Mouse (Mus musculus) common myeloid progenitor, adult 5-6 weeks (primary cell): Measurements from ENCODE around the gene Rab21. TPM values are rescaled to one million over a fixed set of nuclear protein-coding genes. Genes with fewer than 3 reads are reported as not detected.
A peak's percentile ranks its signal among the peaks of the same experiment; 100 is the strongest.
"Not testable (repeated sequence)": the region's sequence is repeated elsewhere in the genome, so short reads cannot be mapped to it uniquely, and the experiment has no call there.

Experiments
- ATAC-seq: replicated peaks from 2 replicates; pipeline ENCODE4 v1.8.0; 2016; ENCODE audit warnings: low read depth, mild to moderate bottlenecking, moderate TSS enrichment, inconsistent platforms; ENCODE audit not compliant: poor library complexity, severe bottlenecking
- total RNA-seq: library from RNA; stranded (forward); fragments of 200-1000, 187-1606 nt; gene quantifications from 2 replicates; pipeline ENCODE4 v1.2.3, GENCODE M21; 2017

Rab21 gene
- total RNA-seq, 1 experiment from 2014 or later = 43.0 TPM

- no peak for ATAC-seq
These were observed 13.7 kb upstream of the Rab21 start for GRCm38 (mm10) chr10:115329010-115329530.

- ATAC-seq = peak; percentile 93
These were observed 13.1 kb upstream of the Rab21 start for GRCm38 (mm10) chr10:115328514-115328913.

- ATAC-seq = peak; percentile 71
These were observed 7.9 kb upstream of the Rab21 start for GRCm38 (mm10) chr10:115323295-115323694.

- peak; percentile 60 for ATAC-seq
These were observed 6.1 kb upstream of the Rab21 start for GRCm38 (mm10) chr10:115321317-115322035.

GRCm38 (mm10) chr10:115318388-115318787 is 3.0 kb upstream of the Rab21 start:
- ATAC-seq = not testable (repeated sequence)

- ATAC-seq = no peak
These were observed 919 bp upstream of the Rab21 start for GRCm38 (mm10) chr10:115316313-115316712.

- no peak for ATAC-seq
These were observed 577 bp downstream of the Rab21 start for GRCm38 (mm10) chr10:115314582-115315452.

- no peak for ATAC-seq
These were observed 1.2 kb downstream of the Rab21 start for GRCm38 (mm10) chr10:115314287-115314581.

- no peak for ATAC-seq
These were observed 1.6 kb downstream of the Rab21 start for GRCm38 (mm10) chr10:115313641-115314286.

- no peak for ATAC-seq
These were observed 2.7 kb downstream of the Rab21 start for GRCm38 (mm10) chr10:115312732-115313131.

- ATAC-seq = peak; percentile 42
These were observed 3.2 kb downstream of the Rab21 start for GRCm38 (mm10) chr10:115312194-115312593.

- ATAC-seq = peak; percentile 24
These were observed 4.0 kb downstream of the Rab21 start for GRCm38 (mm10) chr10:115311263-115311965.

- ATAC-seq = no peak
These were observed 6.2 kb downstream of the Rab21 start for GRCm38 (mm10) chr10:115309191-115309590.

- ATAC-seq = no peak
These were observed 8.0 kb downstream of the Rab21 start for GRCm38 (mm10) chr10:115307331-115307875.

- ATAC-seq = no peak
These were observed 16.7 kb downstream of the Rab21 start for GRCm38 (mm10) chr10:115298683-115299082.

GRCm38 (mm10) chr10:115297582-115297981 is 17.8 kb downstream of the Rab21 start:
- no peak for ATAC-seq

GRCm38 (mm10) chr10:115296401-115296935 is 18.9 kb downstream of the Rab21 start:
- ATAC-seq = 0 out of 2 replicates have a peak, but pooled peaks have one; percentile 60

- ATAC-seq = no peak
These were observed 20.2 kb downstream of the Rab21 start for GRCm38 (mm10) chr10:115295162-115295561.

- no peak for ATAC-seq
These were observed 20.7 kb downstream of the Rab21 start for GRCm38 (mm10) chr10:115294715-115295114.
